Mouse (Mus musculus): ENCODE data around the gene Vapa.

GRCm38 (mm10) chr17:65561361-65562015 lies 51.9 kb downstream of the Vapa start:
- TF ChIP-seq POLR2A (IDR thresholded peaks at IDR 0.05; ENCODE audit: low read depth, low read length) (no peak), CTCF (IDR thresholded peaks at IDR 0.05; ENCODE audit: extremely low read depth, insufficient read length, insufficient replicate concordance, low read depth, low read length) (no peak)

Data from small intestine, adult 2 months (tissue).